Mouse (Mus musculus) splenic B cell, adult 2 months (primary cell): ENCODE results near the gene Sbk3.
"Not testable (repeated sequence)": the region's sequence is repeated elsewhere in the genome, so short reads cannot be mapped to it uniquely, and the experiment has no call there.

Experiments
- DNase-seq: peaks from one replicate; pipeline ENCODE4 v3.0.0-alpha.2; 2011; ENCODE audit warnings: low read depth, low spot score
- H3K27me3 ChIP-seq: 2 replicates; pipeline ENCODE4 v1.6.1; 2012; ENCODE audit warnings: mild to moderate bottlenecking, low read length, moderate library complexity, mixed read lengths; ENCODE audit not compliant: control insufficient read depth, poor library complexity, insufficient read depth, severe bottlenecking
- H3K36me3 ChIP-seq: 2 replicates; pipeline ENCODE4 v1.6.1; 2012; ENCODE audit warnings: mild to moderate bottlenecking, low read length, moderate library complexity, mixed read lengths; ENCODE audit not compliant: control insufficient read depth, poor library complexity, insufficient read depth, severe bottlenecking

Sbk3 gene

GRCm38 (mm10) chr7:4971068-4971467, at the start of gene Sbk3:
Gene Sbk3, minus strand, starts transcription at chr7:4971168.
- H3K27me3 ChIP-seq, result no peaks in the 10 kb centered on the region
- H3K36me3 ChIP-seq, result no peaks in the 10 kb centered on the region
- DNase-seq, result no peak

- no peak for DNase-seq
- Histone ChIP-seq H3K36me3 (no peaks in the 10 kb centered on the region), H3K27me3 (no peaks in the 10 kb centered on the region)
These were observed 49.7 kb upstream of the Sbk3 start for GRCm38 (mm10) chr7:5020685-5021084.

DNA sequence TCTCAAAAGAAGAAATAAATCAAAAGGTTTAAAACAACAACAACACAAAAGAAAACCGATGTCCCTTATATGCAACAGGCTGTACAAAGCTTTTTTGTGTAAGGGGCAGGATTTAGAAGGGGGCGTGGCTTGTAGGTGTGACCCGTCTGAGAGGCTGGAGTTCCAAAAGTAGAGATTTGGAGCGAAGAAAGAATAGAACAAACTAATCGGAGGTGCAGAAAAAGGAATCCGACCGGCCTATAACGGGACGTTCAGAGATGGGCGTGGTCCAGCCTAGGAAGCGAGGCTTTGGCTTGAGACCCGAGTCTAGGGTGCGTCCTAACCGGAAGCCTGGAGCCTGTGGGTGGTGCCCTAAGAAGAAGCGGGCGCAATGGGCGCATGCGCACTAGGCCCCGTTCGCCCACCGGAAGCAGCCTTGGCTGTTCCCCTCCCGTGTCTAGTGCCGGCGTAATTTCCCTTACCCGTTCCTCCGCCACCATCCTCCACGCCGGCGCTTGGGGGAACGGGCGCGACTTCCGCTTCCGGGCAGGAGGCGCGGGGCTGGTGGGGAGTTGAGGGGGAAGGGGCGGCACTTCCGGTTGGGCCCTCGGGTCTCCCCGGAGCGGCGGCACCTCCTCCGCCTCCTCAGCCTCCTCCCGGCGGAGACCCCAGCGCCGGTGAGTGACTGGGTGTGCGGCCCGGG, 49.2 kb upstream of the Sbk3 start, which contains the start of the genes Zfp865 and Ccdc106:
Gene Zfp865 (plus strand): TSS at position 377 of the 682 bp plus-strand sequence.
Gene Ccdc106 (plus strand): TSS at position 554 of the 682 bp plus-strand sequence.
- DNase-seq, result peak; percentile 99
- Histone ChIP-seq H3K27me3 (no peaks in the 10 kb centered on the region), H3K36me3 (no peaks in the 10 kb centered on the region)

DNA sequence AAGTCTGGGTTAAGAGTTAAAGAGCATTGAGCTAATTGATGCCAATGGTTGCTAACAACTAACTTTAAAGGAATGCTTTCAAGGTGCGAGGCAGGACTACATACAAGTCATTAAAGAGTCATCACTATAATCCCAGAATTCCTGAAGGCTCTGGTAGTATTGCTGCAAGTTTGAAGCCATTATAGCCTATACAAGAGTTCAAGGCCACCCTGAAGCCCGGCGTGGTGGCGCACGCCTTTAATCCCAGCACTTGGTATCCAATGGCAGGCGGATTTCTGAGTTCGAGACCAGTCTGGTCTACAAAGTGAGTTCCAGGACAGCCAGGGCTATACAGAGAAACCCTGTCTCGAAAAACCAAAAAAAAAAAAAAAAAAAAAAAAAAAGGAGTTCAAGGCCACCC, 48.6 kb upstream of the Sbk3 start:
- DNase-seq, H3K27me3 ChIP-seq, H3K36me3 ChIP-seq: not testable (repeated sequence)

GRCm38 (mm10) chr7:5017931-5018330, 47.0 kb upstream of the Sbk3 start:
- Histone ChIP-seq H3K27me3 (no peaks in the 10 kb centered on the region), H3K36me3 (no peaks in the 10 kb centered on the region)
- DNase-seq, result no peak

GRCm38 (mm10) chr7:5017352-5017751, 46.4 kb upstream of the Sbk3 start:
- no peaks in the 10 kb centered on the region; the same call in 1 of the 2 replicates for H3K36me3 ChIP-seq
- no peaks in the 10 kb centered on the region for H3K27me3 ChIP-seq
- peak; percentile 30 for DNase-seq

- DNase-seq, result no peak
- Histone ChIP-seq H3K36me3 (no peaks in the 10 kb centered on the region; the same call in 1 of the 2 replicates), H3K27me3 (no peaks in the 10 kb centered on the region)
These were observed 46.0 kb upstream of the Sbk3 start for GRCm38 (mm10) chr7:5016920-5017319.

DNA sequence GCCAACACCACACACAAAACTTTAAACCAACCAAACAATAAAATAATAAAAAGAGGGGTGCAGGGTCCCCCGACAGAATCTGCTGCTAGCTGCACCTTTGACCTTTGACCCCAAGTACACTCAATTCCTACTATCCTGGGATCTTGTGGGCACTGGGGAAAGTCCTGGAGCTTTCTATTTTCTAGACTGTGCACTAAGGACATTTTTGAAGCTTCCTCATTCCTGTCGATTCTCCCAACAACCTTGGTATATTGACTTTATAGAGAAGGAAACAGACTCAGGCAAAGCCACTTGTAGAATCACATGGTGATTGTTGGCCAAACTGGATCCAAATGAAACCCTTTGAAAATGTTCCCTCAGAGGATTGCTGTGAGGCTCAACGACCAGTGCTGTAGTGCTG, 45.1 kb upstream of the Sbk3 start:
- no peak for DNase-seq
- no peaks in the 10 kb centered on the region for H3K27me3 ChIP-seq
- peaks cover 8% of the 10 kb centered on the region; the same call in 1 of the 2 replicates for H3K36me3 ChIP-seq

GRCm38 (mm10) chr7:5015118-5016001, 44.4 kb upstream of the Sbk3 start, which contains the start of gene Gm44973:
Gene Gm44973, plus strand, starts transcription at chr7:5015496.
- Histone ChIP-seq H3K36me3 (peaks cover 12% of the 10 kb centered on the region; the same call in 1 of the 2 replicates), H3K27me3 (no peaks in the 10 kb centered on the region)
- peak; percentile 95 for DNase-seq

DNA sequence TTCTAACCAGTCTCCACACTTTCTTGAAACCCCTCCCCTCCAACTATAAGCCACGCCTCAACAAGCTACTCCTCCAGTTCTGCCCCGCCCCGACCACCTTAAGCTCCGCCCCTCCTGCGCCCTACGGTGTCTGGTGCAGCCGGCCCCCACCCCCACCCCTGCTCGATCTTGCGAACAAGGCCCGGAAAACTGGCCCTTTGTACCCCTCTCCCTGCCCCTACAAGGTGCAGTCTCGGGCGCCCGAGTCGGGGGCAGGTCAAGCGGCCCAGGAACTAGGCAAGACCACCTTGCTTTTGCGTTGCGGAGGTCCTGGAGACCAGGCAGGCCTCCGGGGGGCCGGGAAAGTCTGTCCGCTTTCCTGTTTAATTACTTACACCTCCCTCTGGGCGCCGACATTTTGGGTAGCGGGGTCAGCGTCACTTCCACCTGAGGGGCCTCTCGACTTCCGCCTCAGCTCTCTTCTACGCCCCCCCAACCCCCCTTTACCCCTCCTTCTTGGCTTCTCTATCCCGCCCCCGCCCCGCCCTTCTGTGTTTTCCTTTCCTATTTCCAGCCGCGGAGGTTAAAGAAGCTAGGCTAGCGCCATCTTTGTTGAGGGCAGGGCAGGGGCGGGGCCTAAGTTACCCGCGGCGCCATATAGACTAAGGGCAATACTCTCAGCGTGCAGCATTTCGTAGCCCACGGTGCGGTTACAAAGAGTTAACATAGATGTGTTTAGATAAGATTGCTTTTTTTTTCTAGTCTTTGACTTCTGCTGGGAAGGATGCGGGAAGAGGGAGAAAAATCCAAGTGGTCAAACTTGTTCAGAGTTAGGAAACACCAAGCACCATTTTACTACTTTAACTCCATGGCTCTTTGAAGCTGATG, 43.5 kb upstream of the Sbk3 start, which contains the start of the genes Zfp524 and Fiz1:
Gene Zfp524 (plus strand): TSS at position 165 of the 867 bp plus-strand sequence.
Gene Fiz1 (minus strand): TSS at position 447 of the 867 bp plus-strand sequence.
- no peaks in the 10 kb centered on the region for H3K27me3 ChIP-seq
- peaks cover 16% of the 10 kb centered on the region for H3K36me3 ChIP-seq
- peak; percentile 98 for DNase-seq

DNA sequence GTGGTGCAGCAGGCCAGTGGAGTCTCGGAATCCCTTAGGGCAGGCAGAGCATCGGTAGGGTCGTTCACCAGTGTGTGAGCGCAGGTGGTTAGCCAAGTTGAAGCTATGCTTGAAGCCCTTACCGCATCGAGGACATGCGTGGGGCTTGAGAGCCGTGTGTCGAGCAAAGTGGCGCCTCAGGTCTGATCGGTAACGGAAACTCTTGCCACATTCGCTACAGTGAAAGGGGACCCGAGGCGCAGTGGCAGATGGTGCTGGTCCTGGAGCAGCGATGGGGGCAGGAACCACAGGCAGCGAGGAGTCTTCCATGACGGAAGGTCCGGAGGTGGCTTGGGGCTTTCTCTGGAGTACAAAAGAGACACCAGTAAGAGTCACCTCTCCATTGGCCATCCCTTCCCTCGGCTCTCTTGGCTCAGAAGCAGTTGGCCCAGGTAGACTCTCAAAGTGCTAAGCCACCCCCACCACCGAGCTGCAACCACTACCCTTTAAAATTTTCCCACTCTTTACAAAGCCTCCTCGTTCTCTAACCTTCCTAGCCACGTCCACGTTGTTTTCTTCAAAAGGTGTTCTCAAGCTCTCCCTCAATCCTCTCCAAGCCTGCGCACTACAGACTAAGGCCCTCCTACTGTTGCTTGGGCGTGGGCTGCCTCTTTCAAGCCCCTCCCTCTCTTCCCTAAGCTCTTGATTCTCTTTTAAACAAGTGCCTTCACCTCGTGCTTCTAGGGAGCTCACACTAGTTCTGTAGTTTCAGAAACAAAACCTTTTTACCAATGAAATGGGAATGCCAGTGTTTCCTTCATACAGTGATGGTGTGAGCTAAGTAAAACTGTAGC, 41.9 kb upstream of the Sbk3 start:
- no peak for DNase-seq
- H3K27me3 ChIP-seq, result no peaks in the 10 kb centered on the region
- H3K36me3 ChIP-seq, result peaks cover 19% of the 10 kb centered on the region

- Histone ChIP-seq H3K36me3 (peaks cover 21% of the 10 kb centered on the region), H3K27me3 (no peaks in the 10 kb centered on the region)
These were observed 37.3 kb upstream of the Sbk3 start for GRCm38 (mm10) chr7:5008229-5008628.

GRCm38 (mm10) chr7:5002876-5003275, 31.9 kb upstream of the Sbk3 start:
- not testable (repeated sequence) for DNase-seq, H3K36me3 ChIP-seq, H3K27me3 ChIP-seq

More at GRCm38 (mm10) chr7:5008229-5008628, 37.3 kb upstream of the Sbk3 start:
- DNase-seq, result no peak
